Mouse (Mus musculus): ENCODE data around the gene Gm30083.

Gm30083 gene

GRCm38 (mm10) chr14:34015063-34015462 lies at the start of gene Gm30083:
Gm30083 (minus strand) TSS chr14:34015182.
- DNase-seq (ENCODE audit: low spot score) = no peak

GRCm38 (mm10) chr14:34052516-34052915 lies 37.5 kb upstream of the Gm30083 start, which contains the start of gene Antxrl:
Antxrl (plus strand) TSS chr14:34052707.
- DNase-seq (ENCODE audit: low spot score) = no peak

GRCm38 (mm10) chr14:34050101-34050779 lies 35.3 kb upstream of the Gm30083 start:
- DNase-seq (ENCODE audit: low spot score) = no peak

GRCm38 (mm10) chr14:34043341-34043740 lies 28.4 kb upstream of the Gm30083 start:
- DNase-seq (ENCODE audit: low spot score) = no peak

- no peak for DNase-seq (ENCODE audit: low spot score)
Measured at GRCm38 (mm10) chr14:34041241-34041640, 26.3 kb upstream of the Gm30083 start.

GRCm38 (mm10) chr14:34033841-34034610 lies 19.0 kb upstream of the Gm30083 start:
- DNase-seq (ENCODE audit: low spot score) = no peak

GRCm38 (mm10) chr14:34026710-34027109 lies 11.7 kb upstream of the Gm30083 start:
- DNase-seq (ENCODE audit: low spot score) = no peak

- no peak for DNase-seq (ENCODE audit: low spot score)
Measured at GRCm38 (mm10) chr14:34016938-34017337, 2.0 kb upstream of the Gm30083 start.

- DNase-seq (ENCODE audit: low spot score) = no peak
Measured at GRCm38 (mm10) chr14:34016381-34016780, 1.4 kb upstream of the Gm30083 start, which contains the start of gene Gm5460. Gm5460 (plus strand) TSS chr14:34016758.

GRCm38 (mm10) chr14:34002358-34002757 lies 12.6 kb downstream of the Gm30083 start:
- no peak for DNase-seq (ENCODE audit: low spot score)

- DNase-seq (ENCODE audit: low spot score) = no peak
Measured at GRCm38 (mm10) chr14:34001445-34001844, 13.5 kb downstream of the Gm30083 start.

- no peak for DNase-seq (ENCODE audit: low spot score)
Measured at GRCm38 (mm10) chr14:34000076-34000475, 14.9 kb downstream of the Gm30083 start.

- DNase-seq (ENCODE audit: low spot score) = no peak
Measured at GRCm38 (mm10) chr14:33997427-33997826, 17.6 kb downstream of the Gm30083 start.

- no peak for DNase-seq (ENCODE audit: low spot score)
Measured at GRCm38 (mm10) chr14:33993521-33994289, 21.3 kb downstream of the Gm30083 start.

- no peak for DNase-seq (ENCODE audit: low spot score)
Measured at GRCm38 (mm10) chr14:33993051-33993450, 21.9 kb downstream of the Gm30083 start.

GRCm38 (mm10) chr14:33991971-33992370 lies 23.0 kb downstream of the Gm30083 start:
- DNase-seq (ENCODE audit: low spot score) = no peak

- DNase-seq (ENCODE audit: low spot score) = no peak
Measured at GRCm38 (mm10) chr14:33989201-33989600, 25.8 kb downstream of the Gm30083 start.

GRCm38 (mm10) chr14:33978604-33979059 lies 36.4 kb downstream of the Gm30083 start, which contains the start of gene Zfp488:
Zfp488 (minus strand) TSS chr14:33978764.
- no peak for DNase-seq (ENCODE audit: low spot score)

GRCm38 (mm10) chr14:33977748-33978147 lies 37.2 kb downstream of the Gm30083 start:
- DNase-seq (ENCODE audit: low spot score) = no peak

- no peak for DNase-seq (ENCODE audit: low spot score)
Measured at GRCm38 (mm10) chr14:33974752-33975151, 40.2 kb downstream of the Gm30083 start.

- DNase-seq (ENCODE audit: low spot score) = no peak
Measured at GRCm38 (mm10) chr14:33972679-33973078, 42.3 kb downstream of the Gm30083 start.

- DNase-seq (ENCODE audit: low spot score) = no peak
Measured at GRCm38 (mm10) chr14:33965675-33966074, 49.3 kb downstream of the Gm30083 start.
